Mouse (Mus musculus): Measurements from ENCODE around the gene Igfbp5.

The Igfbp5 gene

DNA sequence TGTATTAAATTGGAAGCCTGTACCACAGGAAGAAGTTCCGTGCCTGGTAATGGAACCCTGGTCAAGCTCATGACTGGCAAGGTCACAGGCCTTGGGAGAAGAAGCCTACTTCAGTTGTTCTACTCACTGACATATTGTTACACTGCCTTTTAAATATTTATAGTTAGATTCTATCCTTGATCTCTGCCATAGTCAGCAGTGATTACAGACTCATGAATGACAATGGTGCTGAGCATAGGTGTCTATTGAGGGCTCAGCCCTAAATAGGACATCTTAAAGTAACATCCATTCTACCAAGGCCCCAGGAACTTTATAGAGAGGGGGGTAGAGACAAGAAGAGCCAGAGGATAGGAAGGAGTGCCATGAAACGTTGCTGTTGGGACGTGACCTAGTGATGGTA is 63.6 kb downstream of the Igfbp5 start:
- no peak for DNase-seq (ENCODE audit: low spot score in 2 of 2)

DNA sequence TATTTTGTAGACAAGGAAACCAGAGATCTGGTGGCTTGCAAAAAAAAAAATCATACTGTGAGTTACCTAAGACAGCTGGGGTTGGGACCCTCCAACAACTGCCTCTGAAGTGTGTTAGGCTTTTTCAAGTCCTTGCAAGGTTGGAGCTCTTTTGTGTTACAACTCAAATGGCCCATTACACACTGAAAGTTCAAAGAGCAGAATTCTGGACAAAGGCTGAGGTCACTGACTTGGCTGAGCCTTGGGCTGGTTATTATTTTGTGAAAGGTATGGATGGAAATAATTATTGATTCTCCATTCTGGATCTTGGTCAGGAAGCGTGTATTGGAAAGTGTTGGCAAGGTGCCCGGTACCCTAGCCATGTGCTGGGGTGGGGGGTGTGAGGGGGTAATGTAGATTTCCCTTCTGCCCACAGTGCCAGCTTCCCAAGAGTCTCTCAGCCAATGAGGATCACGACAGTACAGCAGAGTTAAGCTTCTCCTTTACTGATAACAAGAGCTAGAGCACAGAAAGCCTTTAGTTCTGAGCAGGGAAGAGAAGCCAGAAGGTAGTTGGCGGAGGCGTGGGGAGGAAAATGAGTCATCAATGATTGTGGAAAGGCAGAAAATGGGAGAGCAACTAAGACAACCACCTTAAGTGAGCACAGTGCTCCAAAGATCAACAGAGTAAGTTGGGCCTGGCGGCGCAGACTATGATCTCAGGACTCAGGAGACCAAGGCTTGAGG is 64.6 kb downstream of the Igfbp5 start:
- peak; percentile 54 for DNase-seq (ENCODE audit: low spot score in 2 of 2)

GRCm38 (mm10) chr1:72809304-72809703 is 65.4 kb downstream of the Igfbp5 start:
- no peak for DNase-seq (ENCODE audit: low spot score in 2 of 2)

All from right cerebral cortex, adult 2 months (tissue).